Mouse (Mus musculus) spleen, postnatal 36 days (tissue): ENCODE data around the gene Snd1.

Experiments
- DNase-seq, 2 experiments: peaks; one replicate each; pipeline ENCODE4 v3.0.0; 2022; ENCODE audit warnings: low spot score in 2 of 2, mixed read lengths in 1 of 2

The Snd1 gene

DNA sequence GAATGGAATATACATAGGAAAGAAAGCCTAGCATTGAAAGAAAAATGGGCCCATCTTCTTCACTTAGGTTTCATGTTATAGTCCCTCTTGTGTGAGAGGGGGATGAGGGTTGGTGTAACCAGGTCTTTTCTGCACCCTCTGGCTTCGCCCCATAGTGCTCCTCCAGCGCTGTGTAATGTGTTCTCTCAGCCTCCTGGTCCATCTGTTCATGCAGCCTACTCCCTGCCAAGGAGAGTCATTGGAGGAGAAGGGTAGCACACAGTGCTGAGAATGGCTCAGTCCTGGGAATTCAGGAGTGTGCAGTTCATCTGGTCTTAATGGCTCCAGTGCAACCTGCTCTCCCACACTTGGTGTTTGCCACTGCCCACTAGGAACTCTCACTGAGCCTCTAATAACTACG, 326.0 kb downstream of the Snd1 start:
- DNase-seq = no peak

DNA sequence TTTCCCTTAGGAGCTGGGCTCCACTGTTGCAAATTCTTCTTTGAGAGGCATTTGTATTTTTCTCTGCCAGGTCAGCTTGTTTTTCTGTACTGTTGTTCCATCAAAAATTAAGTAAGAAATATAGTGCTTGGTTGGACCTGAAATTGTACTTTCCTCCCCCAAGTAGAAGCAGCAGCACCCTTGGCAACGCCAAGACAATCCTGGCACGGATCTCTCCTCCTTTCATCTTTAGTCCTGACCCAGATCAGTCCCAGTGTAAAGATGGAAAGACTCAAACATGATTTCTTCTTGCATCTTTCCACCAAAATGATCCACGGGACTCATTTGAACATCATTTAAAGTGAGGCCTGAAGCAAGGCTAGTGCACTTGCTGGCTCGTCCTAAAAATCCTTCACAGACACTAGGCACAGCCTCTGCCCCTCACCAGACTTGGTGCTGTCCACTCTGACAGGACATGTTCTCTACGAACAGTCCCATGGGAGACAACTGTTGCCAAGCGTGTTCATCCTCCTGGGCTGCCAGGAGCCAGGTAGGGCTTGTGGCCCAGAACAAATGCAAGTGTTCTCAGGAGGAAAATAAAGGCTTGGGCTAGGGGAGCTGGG, 328.8 kb downstream of the Snd1 start:
- no peak for DNase-seq

DNA sequence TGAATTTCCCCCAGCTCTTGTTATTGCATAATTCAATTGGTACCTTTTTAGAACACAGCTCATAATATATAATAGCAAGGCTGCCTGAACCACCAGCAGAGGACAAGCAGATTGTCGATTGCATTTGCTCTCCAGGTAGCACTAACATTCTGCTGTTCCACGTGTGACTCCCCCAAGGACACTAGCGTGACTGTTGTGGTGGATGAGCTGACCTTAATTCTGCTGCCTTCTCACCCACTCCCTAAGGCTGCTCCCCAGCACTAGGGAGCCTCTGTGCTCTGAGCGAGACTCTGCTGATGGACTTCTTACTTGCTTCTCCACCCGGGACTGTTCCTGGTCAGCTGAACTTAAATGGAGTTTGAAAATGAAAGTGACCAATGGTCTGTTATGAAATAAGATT, 329.8 kb downstream of the Snd1 start:
- no peak for DNase-seq

DNA sequence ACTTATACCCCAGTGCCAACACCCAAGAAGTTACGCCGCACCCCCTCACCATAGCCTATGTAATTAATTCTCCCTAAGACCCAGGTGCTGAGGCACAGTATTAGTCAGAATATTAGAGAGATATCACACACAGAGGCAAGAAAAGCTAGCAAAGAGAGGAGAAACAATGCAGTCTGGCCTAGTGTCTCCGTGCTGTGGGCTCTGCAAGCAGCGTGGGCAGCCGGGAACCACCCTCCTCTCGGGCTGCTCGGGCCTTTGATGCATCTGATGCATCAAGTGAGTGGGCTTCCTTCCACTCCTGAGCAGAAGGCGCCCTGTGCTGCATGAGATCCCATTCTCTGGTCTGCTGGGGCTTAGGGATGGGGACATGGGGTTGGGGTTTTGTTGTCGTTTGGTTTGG, 338.1 kb downstream of the Snd1 start:
- DNase-seq = no peak

DNA sequence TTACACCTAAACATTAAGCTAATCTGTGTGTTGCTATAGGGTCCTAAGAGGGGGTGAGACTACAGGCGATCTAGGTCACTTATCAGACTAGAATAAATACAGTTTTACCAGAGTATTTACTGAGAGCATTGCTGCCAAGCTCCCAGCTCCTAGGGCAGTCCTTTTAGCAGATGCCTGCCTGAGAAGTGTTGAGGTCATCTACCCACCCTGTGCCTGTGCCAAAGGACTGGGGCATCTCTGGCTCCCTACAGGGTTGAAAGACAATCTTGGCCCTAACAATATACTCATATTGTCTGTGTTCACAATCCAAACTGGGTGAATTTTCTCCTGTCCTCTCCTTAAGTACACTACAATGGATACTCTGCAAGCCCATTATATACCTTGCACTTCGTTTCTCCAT, 340.0 kb downstream of the Snd1 start:
- no peak for DNase-seq

DNA sequence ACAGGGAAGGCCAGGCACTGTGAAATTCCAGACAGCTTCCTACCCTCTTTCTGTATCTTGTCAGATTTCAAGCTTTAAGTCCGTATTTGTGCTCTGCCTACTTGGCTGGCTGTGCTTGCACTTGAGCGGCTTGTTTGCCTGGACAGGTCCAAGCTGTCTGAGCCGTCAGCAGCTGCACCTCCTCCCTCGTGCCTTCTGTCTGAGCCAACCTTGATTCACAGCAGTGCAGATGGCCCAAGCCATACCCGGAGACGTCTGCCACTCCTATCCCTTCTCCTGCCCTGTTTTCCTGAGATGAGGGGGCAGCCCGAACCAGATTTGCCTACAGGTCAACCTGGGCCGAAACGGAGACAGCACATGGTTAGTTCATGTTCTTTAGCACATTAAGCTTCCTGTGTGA, 342.1 kb downstream of the Snd1 start:
- no peak for DNase-seq

DNA sequence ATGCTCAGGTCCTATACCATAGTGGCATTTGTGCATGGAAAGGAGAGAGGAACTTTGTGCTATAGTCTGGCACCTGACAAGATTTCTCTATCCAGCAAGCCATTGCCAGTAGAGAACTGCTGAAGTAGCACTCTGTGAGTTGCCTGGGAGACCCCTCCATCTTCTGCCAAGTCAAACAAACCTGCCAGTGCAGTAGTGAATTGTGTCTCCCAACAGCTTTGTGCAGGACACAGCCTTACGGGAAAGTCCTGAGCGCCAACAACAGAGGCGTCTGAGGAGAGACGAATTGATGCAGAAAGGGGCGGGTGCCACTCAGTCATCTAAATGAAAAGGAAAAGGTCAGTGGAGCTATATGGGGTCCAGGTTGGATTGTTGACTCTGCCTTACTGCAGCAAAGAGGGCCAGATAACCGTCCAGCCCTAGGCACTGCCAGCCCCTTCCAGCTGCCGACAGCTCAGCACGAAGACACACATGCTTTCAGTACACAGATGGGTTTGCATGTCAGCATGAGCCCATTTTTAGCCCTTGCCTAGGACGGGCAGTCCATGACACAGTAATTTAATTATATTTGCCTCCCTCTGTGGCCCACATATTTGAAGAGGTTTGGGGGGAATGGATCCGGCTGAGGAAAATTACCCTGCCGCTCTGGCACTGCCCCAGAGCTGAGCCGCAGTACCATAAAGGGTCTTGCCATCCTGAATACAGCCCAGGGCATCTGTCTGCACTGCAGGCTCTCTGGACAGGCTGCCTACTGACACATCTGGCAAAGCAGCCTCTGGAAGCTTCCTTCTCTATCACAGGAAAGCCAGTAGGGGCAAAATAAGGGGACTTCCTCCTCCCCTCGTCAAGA, 344.8 kb downstream of the Snd1 start:
- DNase-seq = no peak

DNA sequence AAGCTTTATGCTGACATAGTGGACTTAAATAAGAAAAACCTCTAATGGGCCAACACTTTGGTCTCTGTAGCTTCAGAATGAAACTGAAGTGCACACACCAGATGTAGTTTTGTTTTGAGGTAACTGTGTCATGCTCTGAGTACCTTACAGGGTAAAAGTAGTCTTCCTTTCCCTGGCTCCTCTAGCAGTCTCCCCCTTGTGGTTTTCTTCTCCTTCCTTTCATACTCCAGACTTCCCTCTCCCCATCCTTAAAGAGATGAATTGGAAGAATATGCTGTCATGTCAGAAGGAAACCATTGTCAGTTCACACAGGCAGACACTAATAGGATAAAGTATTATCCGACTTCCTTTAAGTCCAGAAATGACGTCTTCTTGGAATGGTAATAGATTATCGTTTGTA, 347.4 kb downstream of the Snd1 start:
- DNase-seq = no peak

DNA sequence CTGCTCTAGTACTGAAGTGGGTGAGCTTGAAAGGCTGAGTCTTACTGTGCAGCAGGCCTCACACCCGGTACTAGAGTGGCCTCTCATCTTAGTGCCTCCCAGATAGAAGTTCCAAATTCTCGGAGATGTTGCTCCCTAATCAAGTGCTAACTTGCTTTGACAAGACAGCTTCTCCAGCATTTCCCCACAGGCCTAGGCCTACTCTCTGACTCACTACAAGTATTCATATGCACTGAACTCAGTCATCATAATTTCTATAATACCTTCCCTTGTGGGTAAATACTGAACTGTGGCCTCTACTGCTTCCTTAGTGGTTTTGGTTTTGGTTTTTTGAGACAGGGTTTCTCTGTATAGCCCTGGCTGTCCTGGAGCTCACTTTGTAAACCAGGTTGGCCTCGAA, 348.4 kb downstream of the Snd1 start:
- DNase-seq = no peak

DNA sequence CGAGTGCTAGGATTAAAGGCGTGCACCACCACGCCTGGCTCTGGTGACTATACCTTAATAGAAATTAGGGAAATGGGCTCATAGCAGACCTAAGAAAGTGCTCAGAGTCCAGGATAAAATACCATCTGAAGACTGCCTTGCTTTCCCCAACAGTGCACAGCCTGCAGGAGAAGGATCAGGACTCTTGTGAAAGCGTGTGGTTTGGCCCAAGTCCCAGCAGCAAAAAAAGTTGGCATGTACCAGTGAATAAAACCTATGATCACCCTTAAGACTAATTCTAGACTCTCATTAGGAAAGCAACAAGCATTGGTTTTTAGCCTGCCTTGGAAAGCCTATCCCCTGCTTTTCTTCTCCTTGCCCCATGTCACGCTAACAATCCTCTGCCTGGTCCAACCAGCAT, 348.9 kb downstream of the Snd1 start:
- no peak for DNase-seq

DNA sequence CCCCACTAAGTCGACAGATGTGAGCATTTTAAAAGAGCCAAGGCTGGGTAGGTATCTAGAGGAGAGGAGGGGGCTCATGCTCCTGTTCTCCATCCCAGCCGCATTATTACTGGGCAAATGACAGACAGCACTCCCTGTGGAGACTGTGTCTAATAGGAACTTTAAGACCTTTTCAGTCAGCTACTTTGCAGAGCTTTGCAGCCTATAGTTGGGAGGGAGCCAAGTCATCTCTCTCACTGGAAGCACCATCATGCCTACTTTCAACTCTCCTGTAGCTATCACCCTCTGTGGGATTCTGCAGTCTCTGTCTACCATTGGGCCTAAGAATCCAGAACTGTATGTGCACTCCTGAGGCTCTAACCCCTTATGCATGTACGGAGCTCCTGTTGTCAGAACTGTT, 351.0 kb downstream of the Snd1 start:
- DNase-seq = no peak

DNA sequence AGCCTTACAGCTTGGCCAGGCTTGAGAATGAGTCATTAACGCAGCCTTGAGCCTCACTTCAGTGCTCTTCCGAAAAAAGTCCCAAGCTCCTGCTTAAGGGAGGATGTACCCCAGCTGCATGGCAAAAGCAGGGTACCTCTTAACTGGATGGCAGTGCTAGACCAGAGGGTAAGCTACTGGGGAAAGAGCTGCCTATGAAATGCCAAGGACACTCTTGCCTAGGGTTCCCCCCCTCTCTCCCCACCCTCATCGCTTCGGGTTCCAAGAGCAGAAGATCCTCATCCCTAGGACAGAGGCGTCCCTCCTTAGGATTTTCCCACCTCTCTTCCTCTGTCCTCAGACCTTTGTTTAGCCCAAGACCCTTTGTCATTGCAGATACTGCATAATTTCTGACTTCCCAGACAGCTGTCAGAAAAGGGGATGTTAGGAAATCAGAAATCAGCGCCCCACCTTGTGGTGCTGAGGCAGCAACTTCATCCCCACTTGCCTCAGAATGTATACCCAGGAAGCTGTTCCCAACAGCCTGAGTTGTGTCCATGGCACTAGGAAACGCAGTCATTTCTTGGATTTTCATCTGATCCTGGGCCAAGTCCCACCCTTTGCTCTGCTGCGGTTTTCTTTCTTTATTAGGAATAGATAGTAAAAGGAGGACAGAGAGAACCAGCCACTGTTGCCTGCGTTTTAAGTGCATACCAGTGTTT, 351.9 kb downstream of the Snd1 start:
- DNase-seq = no peak

DNA sequence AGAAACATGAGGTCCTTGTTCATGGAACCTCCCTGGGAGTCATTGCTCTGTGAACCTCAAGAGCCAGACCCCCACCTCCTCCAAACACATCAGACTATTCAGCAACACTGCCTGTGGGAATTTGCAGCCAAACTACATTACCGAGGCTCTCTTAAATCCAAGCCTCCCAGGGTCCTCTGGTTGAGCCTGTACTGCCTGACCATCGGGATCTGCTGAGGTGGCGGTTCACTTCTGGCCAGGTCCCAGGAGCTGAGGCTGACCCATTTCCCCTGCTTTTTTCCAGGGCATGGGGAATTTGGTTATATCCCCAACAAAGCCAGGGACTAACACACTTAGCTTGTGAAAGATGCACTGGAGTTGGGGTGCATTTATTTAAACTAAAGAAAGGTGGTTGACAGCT, 352.6 kb downstream of the Snd1 start:
- DNase-seq = no peak

DNA sequence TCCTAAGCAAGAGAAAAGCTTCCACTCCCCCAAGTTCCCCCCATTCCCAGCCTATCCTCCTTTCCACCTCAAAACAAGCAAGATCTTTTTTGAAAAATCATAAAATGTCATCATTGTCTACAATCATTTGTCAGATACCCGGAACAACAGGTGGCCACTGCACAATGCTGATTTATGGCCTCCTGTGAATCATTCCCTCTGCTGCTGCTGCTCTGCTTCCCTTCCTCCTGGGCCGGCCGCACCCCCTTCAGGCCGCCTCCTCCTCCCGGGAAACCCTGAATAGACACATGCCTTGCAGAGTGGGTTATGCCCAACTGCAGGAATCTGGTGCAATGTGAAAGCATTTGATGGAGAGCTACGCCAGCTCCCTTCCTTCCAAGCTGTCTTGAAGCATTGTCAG, 353.7 kb downstream of the Snd1 start:
- no peak for DNase-seq

DNA sequence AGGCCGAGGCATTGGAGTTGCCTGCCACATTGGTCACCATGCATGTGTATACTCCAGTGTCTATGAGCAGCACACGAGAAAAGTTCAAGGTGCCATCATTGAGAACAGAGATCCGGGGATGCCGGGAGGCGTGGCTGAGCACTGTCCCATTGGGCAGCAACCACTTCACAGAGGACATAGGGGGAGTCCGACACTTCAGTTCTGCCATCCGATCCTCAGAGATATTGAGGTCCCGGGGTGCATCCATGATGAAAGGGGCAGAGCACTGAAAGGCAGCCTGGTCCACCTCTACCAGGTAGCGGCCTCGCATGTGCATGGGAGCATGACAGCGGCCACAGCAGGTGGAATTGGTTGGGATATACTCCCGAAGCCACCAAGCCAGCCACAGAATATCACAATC, 355.4 kb downstream of the Snd1 start:
- DNase-seq = no peak

DNA sequence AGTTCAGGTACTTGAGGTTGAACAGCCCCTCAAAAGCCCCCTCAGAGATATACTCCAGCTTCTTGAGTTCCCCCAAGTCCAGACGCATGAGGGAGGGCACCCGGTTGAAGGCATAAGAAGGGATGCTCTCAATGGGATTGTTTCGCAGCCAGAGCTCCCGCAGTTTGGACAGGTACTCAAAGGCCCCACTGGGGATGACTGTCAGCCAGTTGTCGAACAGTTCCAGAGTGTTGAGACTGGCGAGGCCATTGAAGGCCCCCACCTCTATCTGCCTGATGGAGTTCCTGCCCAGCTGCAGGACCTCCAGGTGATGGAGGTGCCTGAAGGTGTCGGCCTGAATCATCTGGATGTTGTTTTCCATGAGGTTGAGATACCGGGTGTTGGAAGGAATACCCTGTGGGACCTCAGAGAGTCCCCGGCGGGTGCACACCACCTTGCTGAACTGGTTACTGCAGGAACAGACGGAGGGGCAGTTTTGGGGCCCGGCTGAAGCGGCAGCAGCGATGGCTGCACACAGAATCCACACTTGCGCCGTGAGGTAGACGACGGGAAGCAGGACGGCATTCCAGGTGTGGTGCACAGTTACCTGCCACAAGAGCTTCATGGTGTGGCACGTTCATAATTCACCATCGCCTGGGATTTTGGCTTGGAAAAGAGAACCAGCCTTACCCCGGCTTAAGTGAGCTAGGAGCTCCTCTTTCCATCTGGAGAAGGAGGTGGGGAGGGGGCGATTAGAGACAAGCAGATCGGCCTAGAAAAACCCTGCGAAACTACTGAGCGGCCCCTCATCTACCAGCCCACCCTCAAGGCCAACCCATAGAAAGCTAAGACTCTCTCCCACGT, 356.3 kb downstream of the Snd1 start, which contains the start of gene Lrrc4:
Gene Lrrc4 (minus strand): TSS at position 737 of the 843 bp plus-strand sequence.
- no peak for DNase-seq

DNA sequence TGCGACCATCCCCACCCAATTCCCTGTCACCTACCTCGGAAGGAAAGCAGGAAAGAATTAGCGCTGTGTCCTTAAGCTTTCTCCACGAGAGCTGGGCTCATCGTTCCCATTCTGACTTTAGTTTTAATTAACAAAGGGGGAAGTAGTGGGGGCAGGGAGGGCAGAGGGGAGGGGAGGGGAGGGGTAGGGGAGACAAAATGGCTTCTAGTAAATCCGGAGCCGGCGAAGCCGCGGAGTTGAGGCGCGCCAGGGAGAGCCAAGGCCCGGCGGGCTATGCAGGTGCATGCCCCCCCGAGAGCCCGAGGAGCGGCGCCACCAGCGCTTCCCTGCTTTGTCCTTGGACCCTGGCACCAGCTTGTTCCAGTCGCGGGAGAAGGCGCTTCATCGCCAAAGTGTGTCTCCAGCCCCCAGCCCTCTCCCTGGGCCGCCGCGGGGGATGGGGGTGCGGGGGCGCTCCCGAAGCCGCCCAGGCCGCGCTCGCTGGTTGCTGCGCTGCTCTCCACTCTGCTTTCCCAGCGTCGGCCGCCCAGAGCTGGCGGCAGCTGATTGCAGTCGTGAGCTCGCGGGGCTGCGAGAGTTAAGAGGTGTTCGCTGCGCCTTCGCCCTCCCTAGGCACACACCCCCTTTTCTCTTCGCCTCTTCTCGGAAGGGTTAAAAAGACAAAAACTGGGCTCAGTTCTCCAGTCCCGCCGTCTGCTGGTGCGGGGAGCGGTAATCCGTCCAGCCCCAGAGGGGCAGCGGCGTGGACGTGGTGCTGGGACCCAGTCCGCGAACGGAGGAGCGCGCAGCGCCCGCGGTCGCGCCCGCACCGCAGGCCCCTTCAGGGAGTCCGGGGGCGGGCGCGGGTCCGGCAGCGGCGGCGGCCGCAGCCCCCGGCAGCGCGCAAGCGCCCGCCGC, 357.2 kb downstream of the Snd1 start:
- no peak for DNase-seq

DNA sequence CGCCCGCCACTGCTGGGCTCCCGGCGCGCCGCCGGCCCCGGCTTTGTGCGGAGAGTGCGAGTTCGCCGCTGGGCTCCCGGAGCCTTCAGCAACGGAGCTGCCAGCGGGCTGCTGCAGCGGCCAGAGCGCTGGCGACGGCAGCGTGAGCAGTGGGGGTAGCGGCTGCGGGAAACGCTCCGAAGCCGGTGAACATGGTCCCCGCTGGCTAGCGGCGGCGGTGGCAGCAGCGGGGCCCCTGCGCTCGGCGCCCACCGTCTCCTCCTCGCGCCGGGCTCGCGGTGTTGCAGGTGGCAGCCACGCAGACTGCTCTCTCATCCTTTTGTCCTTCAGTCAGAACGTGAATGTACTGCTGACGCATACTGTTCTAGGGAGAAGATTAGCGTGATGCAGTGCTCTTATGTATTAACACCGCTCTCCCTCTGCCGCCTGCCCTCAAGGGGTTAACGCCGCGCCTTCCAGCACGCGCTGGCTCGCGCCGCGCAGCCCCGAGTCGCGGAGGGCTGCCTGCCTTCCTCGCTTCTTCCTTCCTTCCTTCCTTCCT, 357.9 kb downstream of the Snd1 start:
- DNase-seq = no peak

DNA sequence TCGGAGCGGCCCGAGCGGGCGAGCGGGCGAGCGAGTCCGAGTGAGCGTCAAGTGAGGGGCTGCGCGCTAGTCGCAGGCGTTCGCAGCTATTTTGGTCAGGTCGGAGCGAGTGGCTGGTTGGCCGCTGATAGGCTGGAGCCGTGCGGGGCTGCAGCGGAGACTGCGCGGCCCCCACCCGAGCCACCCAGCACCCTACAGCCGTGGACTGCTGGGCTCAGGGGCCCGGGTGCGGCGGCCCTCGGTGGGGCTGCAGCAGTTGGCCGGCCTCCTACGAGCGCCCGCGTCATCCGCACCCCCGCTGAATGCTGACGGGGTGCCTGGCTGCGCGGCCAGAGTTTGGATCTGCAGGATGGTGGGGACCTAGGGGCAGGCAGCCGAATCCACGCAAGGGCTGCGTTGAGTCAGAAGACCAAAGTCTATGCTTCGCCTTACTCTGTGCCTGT, 358.5 kb downstream of the Snd1 start:
- DNase-seq = no peak

DNA sequence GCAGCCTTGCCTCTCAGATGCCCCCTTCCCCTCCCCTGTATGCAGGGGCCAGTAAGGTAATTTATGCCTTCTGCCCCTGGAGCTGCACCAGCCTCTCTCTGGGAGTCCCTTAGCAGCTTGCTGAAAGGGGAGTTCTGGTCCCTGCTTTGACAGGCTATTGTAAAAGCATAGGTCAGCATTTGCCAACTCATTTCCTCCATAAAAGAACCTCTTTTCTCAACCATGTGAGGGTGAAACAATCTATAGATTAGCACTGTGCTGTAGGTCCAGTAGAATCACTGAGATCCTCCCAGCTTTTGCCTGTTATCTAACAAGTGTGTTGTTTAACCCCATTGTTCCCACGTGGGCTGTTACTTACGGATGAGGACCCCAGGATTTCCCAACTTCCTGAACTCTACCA, 359.1 kb downstream of the Snd1 start:
- no peak for DNase-seq

DNA sequence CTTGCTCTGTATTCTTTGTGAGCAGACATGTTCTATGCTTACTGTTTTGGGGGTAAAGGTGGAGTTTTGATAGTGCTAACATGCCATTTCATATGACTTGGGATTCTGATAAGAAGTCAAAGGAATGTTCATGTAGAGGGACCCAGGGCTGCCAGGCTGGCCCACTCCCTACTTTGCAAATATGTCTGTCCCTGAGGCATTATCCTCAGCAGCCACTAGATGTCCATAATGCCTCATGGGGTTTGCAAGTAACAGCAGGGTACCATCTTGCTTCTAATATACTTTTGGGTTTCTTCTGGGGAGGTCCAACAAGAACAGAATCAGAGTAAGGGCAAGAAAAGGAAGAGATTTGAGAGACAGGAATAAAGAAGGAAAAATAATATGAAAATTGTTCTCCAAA, 361.7 kb downstream of the Snd1 start:
- DNase-seq = no peak
